Comparison of ENCODE assay signal across 8 mouse cellular contexts in the genomic region with DNA sequence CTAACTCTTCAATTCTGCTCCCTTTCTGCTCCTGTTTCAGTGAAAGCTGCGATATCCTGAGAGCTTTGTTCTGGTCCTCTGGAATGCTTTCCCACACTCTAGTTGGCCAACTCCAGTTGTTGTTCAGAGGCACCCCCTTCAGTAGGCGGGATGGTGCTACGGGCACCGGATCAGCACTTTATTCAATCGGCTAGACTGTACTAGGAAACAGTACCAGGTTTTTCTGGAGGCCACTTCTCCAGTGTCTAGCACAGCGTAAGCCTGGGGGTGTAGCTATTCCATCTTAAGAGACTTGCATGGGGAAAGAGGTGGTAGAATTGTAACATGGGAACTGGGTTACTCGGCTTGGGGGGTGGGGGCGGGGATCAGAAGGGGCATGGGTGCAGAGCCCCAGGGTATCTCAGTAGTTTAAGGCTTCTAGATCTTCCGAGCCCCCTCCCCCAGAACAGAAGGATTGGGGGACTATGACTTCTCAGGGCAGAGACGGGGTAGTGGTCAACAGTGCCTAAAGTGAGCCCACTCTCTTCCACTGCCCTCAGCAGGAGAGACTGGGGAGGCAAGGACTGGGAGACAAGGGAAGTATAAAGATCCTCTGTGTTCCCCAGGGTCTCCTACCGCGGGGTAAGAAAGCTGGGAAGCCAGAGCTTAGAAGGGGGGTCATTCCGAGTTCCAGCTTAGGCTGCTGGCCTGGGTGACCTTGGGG. TPM values are rescaled to one million over a fixed set of nuclear protein-coding genes. Genes with fewer than 3 reads are reported as not detected.
DNase-seq lines count a peak whose midpoint lies in the region; ATAC-seq and TF ChIP-seq lines count a peak whose summit lies in the region.

No protein-coding gene starts in this region.

- H3K9ac ChIP-seq in heart, adult 2 months (ENCODE audit: low read depth, low read length): peak overlapping the region; percentile 61
- H3K9ac ChIP-seq in CH12.LX (ENCODE audit: insufficient read depth, low read depth): no peak overlapping the region
- peak overlapping the region; percentile 56 for H3K9ac ChIP-seq in forebrain, embryonic 11.5 days (ENCODE audit: low read length)
- peak overlapping the region; percentile 37; the same call in 1 of the 2 replicates for H3K9ac ChIP-seq in liver, embryonic 11.5 days (ENCODE audit: low read depth, low read length)
- H3K9ac ChIP-seq in stomach, embryonic 16.5 days (ENCODE audit: low read length): peak overlapping the region; percentile 70

- no peak for TF ChIP-seq POLR2A in heart, adult 2 months (IDR thresholded peaks at IDR 0.05; ENCODE audit: insufficient read depth, low read depth, low read length)
- TF ChIP-seq POLR2A in CH12.LX (IDR thresholded peaks at IDR 0.05; ENCODE audit: low read depth, low read length): no peak

- no peaks in the 10 kb centered on the region for H3K79me2 ChIP-seq in heart, adult 2 months (replicated peaks; ENCODE audit: control insufficient read depth, insufficient read depth, low read length)
- no peaks in the 10 kb centered on the region for H3K79me2 ChIP-seq in CH12.LX (replicated peaks; ENCODE audit: control insufficient read depth, extremely low read depth, insufficient read depth, poor library complexity, severe bottlenecking)

- peak; percentile 51 for ATAC-seq in forebrain, embryonic 11.5 days (replicated peaks; ENCODE audit: low FRiP score)
- no peak for ATAC-seq in liver, embryonic 11.5 days (replicated peaks; ENCODE audit: low FRiP score)
- peak; percentile 55 for ATAC-seq in stomach, embryonic 16.5 days (ENCODE audit: insufficient read depth, low FRiP score)

- H3K36me3 ChIP-seq in heart, adult 2 months (ENCODE audit: control insufficient read depth, insufficient read depth, low read length): no peaks in the 10 kb centered on the region
- no peaks in the 10 kb centered on the region for H3K36me3 ChIP-seq in CH12.LX (replicated peaks in 1 of 2; ENCODE audit: control insufficient read depth in 1 of 2, insufficient read depth in 1 of 2, low read length in 1 of 2)
- no peaks in the 10 kb centered on the region for H3K36me3 ChIP-seq in forebrain, embryonic 11.5 days (ENCODE audit: control insufficient read depth, insufficient read depth, low read length)
- H3K36me3 ChIP-seq in liver, embryonic 11.5 days (ENCODE audit: control insufficient read depth, insufficient read depth, low read length): no peaks in the 10 kb centered on the region
- no peaks in the 10 kb centered on the region for H3K36me3 ChIP-seq in stomach, embryonic 16.5 days (ENCODE audit: control insufficient read depth, insufficient read depth, low read length)

- 29% methylated on average over 13 of the region's 13 CpGs for WGBS in heart, adult 2 months
- 24% methylated on average over 13 of the region's 13 CpGs for WGBS in forebrain, embryonic 11.5 days
- 33% methylated on average over 13 of the region's 13 CpGs for WGBS in liver, embryonic 11.5 days
- 33% methylated on average over 13 of the region's 13 CpGs for WGBS in stomach, embryonic 16.5 days

- dilution Hi-C loops in CH12.LX (cut with MboI; ENCODE audit: extremely low pct_ligation_motif_present, extremely low pct_unique_long_range_greater_than_20kb, low sequenced_read_pairs): no loop called here

- peak overlapping the region; percentile 66; the same call in 1 of the 2 replicates for H3K4me2 ChIP-seq in CH12.LX (ENCODE audit: insufficient read depth, low read depth, poor library complexity, severe bottlenecking)
- peak overlapping the region; percentile 97 for H3K4me2 ChIP-seq in forebrain, embryonic 11.5 days (ENCODE audit: low read depth, low read length, severe bottlenecking)
- H3K4me2 ChIP-seq in liver, embryonic 11.5 days: peak overlapping the region; percentile 86
- peak overlapping the region; percentile 99 for H3K4me2 ChIP-seq in stomach, embryonic 16.5 days (ENCODE audit: low read depth, low read length)

- no peak overlapping the region for H3K27ac ChIP-seq in heart, adult 2 months
- H3K27ac ChIP-seq in CH12.LX (ENCODE audit: insufficient read depth, low read depth): no peak overlapping the region
- H3K27ac ChIP-seq in forebrain, embryonic 11.5 days (ENCODE audit: low read depth, low read length): no peak overlapping the region
- no peak overlapping the region for H3K27ac ChIP-seq in liver, embryonic 11.5 days (ENCODE audit: low read depth, low read length)
- no peak overlapping the region for H3K27ac ChIP-seq in stomach, embryonic 16.5 days (ENCODE audit: low read length)

- no peak for TF ChIP-seq CTCF in heart, adult 2 months (IDR thresholded peaks at IDR 0.05)
- no peak for TF ChIP-seq CTCF in CH12.LX (conservative IDR thresholded peaks at IDR 0.05 in 1 of 2, IDR thresholded peaks at IDR 0.05 in 1 of 2; ENCODE audit: low read depth in 2 of 2, low read length in 2 of 2)

- H3K4me1 ChIP-seq in heart, adult 2 months (ENCODE audit: control insufficient read depth, insufficient read depth, low read length): peaks cover 1% of the 10 kb centered on the region; the same call in 1 of the 2 replicates
- peaks cover 0 to 4% of the 10 kb centered on the region in 2 experiments; a peak in 3 of 4 replicates for H3K4me1 ChIP-seq in CH12.LX (ENCODE audit: control insufficient read depth in 1 of 2, insufficient read depth in 2 of 2)
- H3K4me1 ChIP-seq in forebrain, embryonic 11.5 days (replicated peaks; ENCODE audit: control insufficient read depth, insufficient read depth, low read length): peaks cover 5% of the 10 kb centered on the region
- H3K4me1 ChIP-seq in liver, embryonic 11.5 days (replicated peaks; ENCODE audit: control insufficient read depth, insufficient read depth, low read length): peaks cover 2% of the 10 kb centered on the region; the same call in 1 of the 2 replicates
- H3K4me1 ChIP-seq in stomach, embryonic 16.5 days (ENCODE audit: control insufficient read depth, insufficient read depth, low read length): 0 out of 2 replicates have a peak, but pooled peaks cover 8% of the 10 kb centered on the region

- TF ChIP-seq EP300 in heart, adult 2 months (IDR thresholded peaks at IDR 0.05; ENCODE audit: insufficient read depth, low read depth, low read length): no peak
- TF ChIP-seq EP300 in CH12.LX (IDR thresholded peaks at IDR 0.05; ENCODE audit: low read length): no peak

- in situ Hi-C loops in CH12.LX (cut with MboI; ENCODE audit: low pct_ligation_motif_present, low pct_unique_long_range_greater_than_20kb, low sequenced_read_pairs): no loop called here

- DNase-seq in heart, adult 2 months: no peak
- no peak for DNase-seq in heart, postnatal 14 days
- DNase-seq in CH12.LX (ENCODE audit: extremely low read depth) (no peak), adipocyte (ENCODE audit: low spot score) (no peak)
- no peak for DNase-seq in forebrain, embryonic 11.5 days (ENCODE audit: low spot score)
- DNase-seq in liver, embryonic 11.5 days (ENCODE audit: low spot score): no peak
- no peak for DNase-seq in thymus, postnatal 4 days

- no peak for TF ChIP-seq RAD21 in CH12.LX (IDR thresholded peaks at IDR 0.05; ENCODE audit: low read depth, low read length)

- H3K27me3 ChIP-seq in heart, adult 2 months (ENCODE audit: control insufficient read depth, insufficient read depth, low read length): peaks cover 6% of the 10 kb centered on the region; the same call in 1 of the 2 replicates
- peaks cover 57% of the 10 kb centered on the region for H3K27me3 ChIP-seq in CH12.LX (replicated peaks)
- peaks cover 8% of the 10 kb centered on the region for H3K27me3 ChIP-seq in forebrain, embryonic 11.5 days (ENCODE audit: control insufficient read depth, insufficient read depth, low read length)
- peaks cover 43% of the 10 kb centered on the region for H3K27me3 ChIP-seq in liver, embryonic 11.5 days (replicated peaks; ENCODE audit: control insufficient read depth, insufficient read depth, low read length)
- peaks cover 6% of the 10 kb centered on the region; the same call in 1 of the 2 replicates for H3K27me3 ChIP-seq in stomach, embryonic 16.5 days (ENCODE audit: control insufficient read depth, insufficient read depth, low read length)

- intact Hi-C loops in heart, adult 2 months (cut with DNase I): no loop called here
- intact Hi-C loops in heart, postnatal 14 days (cut with DNase I): no loop called here

- peaks cover 3% of the 10 kb centered on the region for H3K9me3 ChIP-seq in CH12.LX (replicated peaks; ENCODE audit: low read length)
- H3K9me3 ChIP-seq in forebrain, embryonic 11.5 days (ENCODE audit: control insufficient read depth, low read length): no peaks in the 10 kb centered on the region
- H3K9me3 ChIP-seq in liver, embryonic 11.5 days (ENCODE audit: control insufficient read depth, low read length): no peaks in the 10 kb centered on the region
- no peaks in the 10 kb centered on the region for H3K9me3 ChIP-seq in stomach, embryonic 16.5 days (replicated peaks; ENCODE audit: control insufficient read depth, low read length)

- peak overlapping the region; percentile 55 for H3K4me3 ChIP-seq in heart, adult 2 months
- no peak overlapping the region for H3K4me3 ChIP-seq in CH12.LX (replicated peaks in 1 of 3; ENCODE audit: low read depth in 2 of 3, low read length in 2 of 3, poor library complexity in 1 of 3)
- H3K4me3 ChIP-seq in forebrain, embryonic 11.5 days (ENCODE audit: low read depth, low read length): peak overlapping the region; percentile 64
- H3K4me3 ChIP-seq in liver, embryonic 11.5 days (ENCODE audit: low read depth, low read length): peak overlapping the region; percentile 59
- peak overlapping the region; percentile 61 for H3K4me3 ChIP-seq in stomach, embryonic 16.5 days (replicated peaks; ENCODE audit: low read length)

TF ChIP-seq in CH12.LX, 34 proteins besides CTCF, POLR2A, EP300 and RAD21 (continues in another document):
- TF ChIP-seq ZC3H11A (IDR thresholded peaks at IDR 0.05; ENCODE audit: low read depth, low read length) (no peak), POLR2AphosphoS2 (IDR thresholded peaks at IDR 0.05; ENCODE audit: low read depth, low read length) (no peak), E2F4 (IDR thresholded peaks at IDR 0.05; ENCODE audit: insufficient replicate concordance, low read depth, low read length) (no peak), MEF2A (IDR thresholded peaks at IDR 0.05; ENCODE audit: borderline replicate concordance, low read depth, low read length) (no peak), JUND (conservative IDR thresholded peaks at IDR 0.05; ENCODE audit: low read depth, low read length) (no peak), RCOR1 (conservative IDR thresholded peaks at IDR 0.05; ENCODE audit: low read depth, low read length) (no peak), IRF4 (IDR thresholded peaks at IDR 0.05; ENCODE audit: low read depth, low read length) (no peak), CHD1 (IDR thresholded peaks at IDR 0.05; ENCODE audit: low read depth, low read length) (no peak)

RNA-seq across cellular contexts. Expression of a gene that starts 0.7 kb away (rescaled TPM):
- total RNA-seq in heart, adult 2 months (2021): under 1 TPM; 0.34 to 0.55 TPM
- polyA plus RNA-seq in heart, adult 2 months (2012; rRNA removed): 0.41 and 0.47 TPM in 2 replicates
- total RNA-seq in heart, postnatal 14 days (2021): 1 to 10 TPM in 1 of 2 experiments, under 1 TPM in 1; 0.24 to 1.2 TPM
- not detected in 2 replicates for total RNA-seq in CH12.LX (2012; rRNA removed)
- total RNA-seq in CH12.LX (2014; rRNA removed): not detected in 2 replicates
- polyA plus RNA-seq in CH12.LX (2012; ENCODE audit: insufficient read length, low read depth): not detected in 2 replicates
- 1.3 TPM in 2 replicates for polyA plus RNA-seq in forebrain, embryonic 11.5 days (2014; fragmentation: Nextera tagmentation; extraction: Ambion mirVana)
- polyA plus RNA-seq in liver, embryonic 11.5 days (2014; fragmentation: Nextera tagmentation; extraction: Ambion mirVana): 0.77 and 1.3 TPM in 2 replicates
- polyA plus RNA-seq in stomach, embryonic 16.5 days (2015; fragmentation: Nextera tagmentation; extraction: Ambion mirVana): 0.95 and 1.6 TPM in 2 replicates

Comparison
In these comparisons a context has a peak if more than half of its experiments do, and no peak if none do; other contexts are left out.
1. H3K4me3 ChIP-seq: peak in heart, adult 2 months (single experiment), forebrain, embryonic 11.5 days (single experiment), liver, embryonic 11.5 days (single experiment) and stomach, embryonic 16.5 days (single experiment); none in CH12.LX (0 of 3).
2. Peak in every context shown above with its lines, with median percentiles within 50 percentile points of each other: H3K4me2 ChIP-seq.